Mouse (Mus musculus): ENCODE results near the gene Sgf29. TPM values are rescaled to one million over a fixed set of nuclear protein-coding genes. Genes with fewer than 3 reads are reported as not detected.

The Sgf29 gene
- polyA plus RNA-seq, 1 experiment from 2014 or later = 53.8 TPM

- Histone ChIP-seq H3K27me3 (replicated peaks) (no peaks in the 10 kb centered on the region), H3K4me2 (no peak overlapping the region), H3K4me1 (no peaks in the 10 kb centered on the region), H3K4me3 (replicated peaks) (no peak overlapping the region), H3K9me3 (no peaks in the 10 kb centered on the region), H3K27ac (no peak overlapping the region), H3K36me3 (no peaks in the 10 kb centered on the region), H3K9ac (no peak overlapping the region)
- no peak for ATAC-seq (ENCODE audit: insufficient read depth, low FRiP score, low read depth)
- WGBS = 77% methylated on average over 4 of the region's 4 CpGs
Observed at GRCm38 (mm10) chr7:126715679-126716078, 66.6 kb downstream of the Sgf29 start.

- Histone ChIP-seq H3K27me3 (replicated peaks) (no peaks in the 10 kb centered on the region), H3K4me1 (no peaks in the 10 kb centered on the region), H3K9me3 (no peaks in the 10 kb centered on the region), H3K9ac (no peak overlapping the region), H3K4me3 (replicated peaks) (no peak overlapping the region), H3K36me3 (no peaks in the 10 kb centered on the region), H3K27ac (no peak overlapping the region), H3K4me2 (no peak overlapping the region)
- 71% methylated on average over 3 of the region's 3 CpGs for WGBS
- no peak for ATAC-seq (ENCODE audit: insufficient read depth, low FRiP score, low read depth)
Observed at GRCm38 (mm10) chr7:126717566-126717965, 68.5 kb downstream of the Sgf29 start.

- Histone ChIP-seq H3K27me3 (replicated peaks) (no peaks in the 10 kb centered on the region), H3K9me3 (no peaks in the 10 kb centered on the region), H3K27ac (no peak overlapping the region), H3K9ac (no peak overlapping the region), H3K36me3 (no peaks in the 10 kb centered on the region), H3K4me2 (no peak overlapping the region), H3K4me3 (replicated peaks) (no peak overlapping the region), H3K4me1 (no peaks in the 10 kb centered on the region)
- no peak for ATAC-seq (ENCODE audit: insufficient read depth, low FRiP score, low read depth)
- WGBS = 90% methylated on average over 5 of the region's 5 CpGs
Observed at GRCm38 (mm10) chr7:126718787-126719337, 69.8 kb downstream of the Sgf29 start.

- Histone ChIP-seq H3K9me3 (no peaks in the 10 kb centered on the region), H3K27me3 (replicated peaks) (no peaks in the 10 kb centered on the region), H3K36me3 (no peaks in the 10 kb centered on the region), H3K4me3 (replicated peaks) (no peak overlapping the region), H3K27ac (no peak overlapping the region), H3K9ac (no peak overlapping the region), H3K4me1 (no peaks in the 10 kb centered on the region), H3K4me2 (no peak overlapping the region)
- WGBS = 86% methylated on average over 13 of the region's 13 CpGs
- ATAC-seq (ENCODE audit: insufficient read depth, low FRiP score, low read depth) = no peak
Observed at GRCm38 (mm10) chr7:126721635-126722034, 72.5 kb downstream of the Sgf29 start.

Other genes with a start within 250 kb of the Sgf29 start
- 0.36 and 0.44 TPM in 2 replicates for gene Cd19, start 234.4 kb upstream of the Sgf29 start, polyA plus RNA-seq (2015; fragmentation: Nextera tagmentation; extraction: Ambion mirVana)
- gene Rabep2, start 220.6 kb upstream of the Sgf29 start, polyA plus RNA-seq (2015; fragmentation: Nextera tagmentation; extraction: Ambion mirVana) = 27.4 and 27.9 TPM in 2 replicates
- gene Atp2a1, start 186.2 kb upstream of the Sgf29 start, polyA plus RNA-seq (2015; fragmentation: Nextera tagmentation; extraction: Ambion mirVana) = 1.7 and 5.7 TPM in 2 replicates
- 39.2 and 44.4 TPM in 2 replicates for gene Sh2b1, start 173.9 kb upstream of the Sgf29 start, polyA plus RNA-seq (2015; fragmentation: Nextera tagmentation; extraction: Ambion mirVana)
- 149 and 158 TPM in 2 replicates for gene Tufm, start 161.9 kb upstream of the Sgf29 start, polyA plus RNA-seq (2015; fragmentation: Nextera tagmentation; extraction: Ambion mirVana)
- 44.5 and 53.3 TPM in 2 replicates for gene Atxn2l, start 145.9 kb upstream of the Sgf29 start, polyA plus RNA-seq (2015; fragmentation: Nextera tagmentation; extraction: Ambion mirVana)
- gene Eif3c, start 82.9 kb upstream of the Sgf29 start, polyA plus RNA-seq (2015; fragmentation: Nextera tagmentation; extraction: Ambion mirVana) = 188 and 196 TPM in 2 replicates
- 1.2 and 1.3 TPM in 2 replicates for gene Apobr, start 64.4 kb upstream of the Sgf29 start, polyA plus RNA-seq (2015; fragmentation: Nextera tagmentation; extraction: Ambion mirVana)
- 30.4 and 33.1 TPM in 2 replicates for gene Cln3, start 63.5 kb upstream of the Sgf29 start, polyA plus RNA-seq (2015; fragmentation: Nextera tagmentation; extraction: Ambion mirVana)
- gene Il27, start 54.4 kb upstream of the Sgf29 start, polyA plus RNA-seq (2015; fragmentation: Nextera tagmentation; extraction: Ambion mirVana) = 0.13 and 0.26 TPM in 2 replicates
- gene Nupr1, start 18.4 kb upstream of the Sgf29 start, polyA plus RNA-seq (2015; fragmentation: Nextera tagmentation; extraction: Ambion mirVana) = 156 and 197 TPM in 2 replicates
- 7.1 and 9.7 TPM in 2 replicates for gene Sult1a1, start 27.1 kb downstream of the Sgf29 start, polyA plus RNA-seq (2015; fragmentation: Nextera tagmentation; extraction: Ambion mirVana)
- 105 and 114 TPM in 2 replicates for gene Bola2, start 46.1 kb downstream of the Sgf29 start, polyA plus RNA-seq (2015; fragmentation: Nextera tagmentation; extraction: Ambion mirVana)
- 7.9 and 9.6 TPM in 2 replicates for gene Slx1b, start 46.5 kb downstream of the Sgf29 start, polyA plus RNA-seq (2015; fragmentation: Nextera tagmentation; extraction: Ambion mirVana)
- gene Coro1a, start 58.5 kb downstream of the Sgf29 start, polyA plus RNA-seq (2015; fragmentation: Nextera tagmentation; extraction: Ambion mirVana) = 50.1 and 51.9 TPM in 2 replicates
- 99.9 TPM in 2 replicates for gene Mapk3, start 110.3 kb downstream of the Sgf29 start, polyA plus RNA-seq (2015; fragmentation: Nextera tagmentation; extraction: Ambion mirVana)
- gene Gdpd3, start 117.0 kb downstream of the Sgf29 start, polyA plus RNA-seq (2015; fragmentation: Nextera tagmentation; extraction: Ambion mirVana) = 3.1 and 3.3 TPM in 2 replicates
- 81.9 and 93.0 TPM in 2 replicates for gene Ypel3, start 127.6 kb downstream of the Sgf29 start, polyA plus RNA-seq (2015; fragmentation: Nextera tagmentation; extraction: Ambion mirVana)
- gene Tbx6, start 132.2 kb downstream of the Sgf29 start, polyA plus RNA-seq (2015; fragmentation: Nextera tagmentation; extraction: Ambion mirVana) = 0.46 and 0.66 TPM in 2 replicates
- 237 and 240 TPM in 2 replicates for gene Ppp4c, start 143.2 kb downstream of the Sgf29 start, polyA plus RNA-seq (2015; fragmentation: Nextera tagmentation; extraction: Ambion mirVana)
- gene Fam57b, start 148.4 kb downstream of the Sgf29 start, polyA plus RNA-seq (2015; fragmentation: Nextera tagmentation; extraction: Ambion mirVana) = 0.73 and 0.74 TPM in 2 replicates
- gene 4930451I11Rik, start 182.3 kb downstream of the Sgf29 start, polyA plus RNA-seq (2015; fragmentation: Nextera tagmentation; extraction: Ambion mirVana) = not detected in 2 replicates
- 0.62 and 0.74 TPM in 2 replicates for gene Doc2a, start 198.1 kb downstream of the Sgf29 start, polyA plus RNA-seq (2015; fragmentation: Nextera tagmentation; extraction: Ambion mirVana)
- gene Hirip3, start 212.7 kb downstream of the Sgf29 start, polyA plus RNA-seq (2015; fragmentation: Nextera tagmentation; extraction: Ambion mirVana) = 28.5 and 28.8 TPM in 2 replicates
- gene Ino80e, start 213.1 kb downstream of the Sgf29 start, polyA plus RNA-seq (2015; fragmentation: Nextera tagmentation; extraction: Ambion mirVana) = 60.1 and 68.3 TPM in 2 replicates
- gene Taok2, start 235.4 kb downstream of the Sgf29 start, polyA plus RNA-seq (2015; fragmentation: Nextera tagmentation; extraction: Ambion mirVana) = 38.3 and 40.1 TPM in 2 replicates

Data from stomach, embryonic 15.5 days (tissue).